Mouse (Mus musculus): ENCODE measurements around the gene Cdrt4.

Cdrt4 gene

DNA sequence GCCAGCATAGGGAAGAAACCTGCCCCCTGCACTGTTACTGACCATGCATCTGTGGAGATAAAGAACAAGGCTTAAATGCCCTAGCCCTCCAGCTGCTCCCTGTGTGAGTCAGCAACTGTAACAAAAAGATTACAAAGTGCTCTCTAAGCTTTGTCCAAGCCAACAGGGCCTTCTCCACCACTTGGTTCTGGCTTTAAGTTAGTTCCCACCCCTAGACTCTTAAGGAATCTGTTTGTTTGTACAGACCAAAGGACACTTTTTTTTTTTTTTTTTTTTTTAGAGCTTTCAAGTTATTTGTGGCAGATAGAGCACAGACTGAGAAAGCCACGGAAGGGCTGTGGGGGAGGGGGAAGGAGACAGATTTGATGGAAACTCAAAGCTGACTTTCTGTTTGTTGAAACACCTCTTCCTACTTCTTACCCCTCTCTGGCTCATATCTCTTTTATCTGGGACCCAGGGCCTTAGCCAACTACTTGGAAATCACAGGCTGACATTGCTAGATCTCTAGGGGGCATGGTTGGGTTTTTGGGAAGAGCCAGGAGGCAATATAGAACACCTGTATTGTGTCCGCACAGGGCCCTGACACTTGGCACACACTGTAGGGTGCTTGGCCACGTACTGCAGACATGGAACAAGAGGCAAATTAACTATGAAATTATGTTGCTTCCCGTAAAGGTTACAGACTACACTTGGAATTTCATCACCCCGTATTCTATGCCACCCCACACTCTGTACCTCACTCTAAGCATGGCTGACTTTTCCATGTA, 44.9 kb downstream of the Cdrt4 start:
- DNase-seq (ENCODE audit: low spot score in 2 of 2) = peak in 1 of 2 experiments; percentile 30

DNA sequence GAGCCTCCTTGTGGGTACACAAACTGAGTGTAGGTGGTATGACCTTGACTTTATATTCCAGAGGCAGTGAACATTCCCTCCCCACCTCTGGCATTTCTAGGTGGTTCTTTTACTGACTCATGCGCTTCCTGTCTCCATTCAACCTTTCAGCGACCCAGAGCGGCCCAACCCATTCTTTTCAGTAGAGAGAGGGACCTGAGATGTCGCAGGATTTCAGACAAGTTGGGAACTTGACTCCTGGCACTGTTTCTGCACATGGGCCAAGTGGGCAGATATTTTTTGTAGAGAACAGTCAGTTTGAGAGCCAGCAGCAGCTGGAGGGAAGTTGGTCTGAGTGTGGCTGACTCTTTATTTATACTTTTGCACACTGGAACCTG, 45.5 kb downstream of the Cdrt4 start:
- DNase-seq (ENCODE audit: low spot score in 2 of 2) = no peak

DNA sequence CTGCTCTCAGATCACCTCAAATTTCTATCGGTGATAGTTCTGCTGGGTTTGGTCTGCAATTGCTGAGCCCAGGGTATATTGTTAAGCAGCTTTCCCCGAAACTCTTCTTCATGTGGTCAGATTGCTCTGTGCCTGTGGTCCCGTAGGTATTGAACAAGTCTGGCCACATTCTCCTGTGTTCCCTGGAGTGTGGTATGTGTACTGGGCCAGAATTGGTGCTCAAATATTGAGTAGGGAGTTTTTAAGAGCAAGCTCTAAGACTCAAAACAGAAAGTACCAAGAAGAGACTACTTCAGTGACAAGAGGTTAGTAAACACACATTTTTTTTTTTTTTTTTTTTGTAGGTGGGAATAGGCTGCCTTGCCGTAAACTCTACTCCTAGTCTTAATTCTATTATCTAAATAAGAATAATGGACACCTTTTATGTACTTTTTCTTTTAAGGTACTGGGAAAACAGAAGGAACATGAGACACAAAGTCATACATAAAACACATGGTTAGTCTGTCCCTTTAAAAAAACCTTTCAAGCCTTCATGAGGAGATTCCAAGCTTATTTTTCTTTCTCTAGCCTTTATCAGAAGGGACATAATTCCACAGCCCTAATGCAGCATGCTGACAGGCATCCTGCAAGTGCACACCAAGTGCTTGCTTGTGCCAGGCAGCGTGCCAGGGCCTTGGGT, 46.2 kb downstream of the Cdrt4 start:
- no peak for DNase-seq (ENCODE audit: low spot score in 2 of 2)

DNA sequence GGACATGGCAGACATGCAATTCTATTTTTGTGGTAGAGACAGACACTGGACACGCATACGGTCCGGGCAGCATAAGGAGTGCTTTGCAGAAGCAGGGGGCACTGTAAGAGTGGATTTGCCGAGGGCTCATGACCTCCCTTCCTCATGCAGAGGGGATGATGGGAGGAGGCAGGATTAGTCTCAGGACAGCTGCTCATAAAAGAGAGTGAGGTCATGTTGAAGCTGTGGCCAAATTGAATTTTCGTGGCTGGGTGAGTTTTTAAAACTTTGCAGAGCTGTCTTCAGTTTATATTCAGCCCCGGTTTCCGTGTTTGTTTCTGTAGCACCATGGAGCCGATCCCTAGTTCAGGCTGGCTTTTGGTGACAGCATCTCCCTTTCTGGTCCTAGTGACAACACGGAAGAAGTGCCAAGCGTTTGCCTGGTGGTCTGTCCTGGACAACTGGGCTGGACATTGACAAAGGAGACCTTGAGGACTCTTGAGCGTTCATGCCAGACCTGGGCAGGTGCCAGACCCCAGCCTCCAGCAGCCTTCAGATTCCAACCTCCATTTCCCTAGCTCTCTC, 46.8 kb downstream of the Cdrt4 start:
- DNase-seq (ENCODE audit: low spot score in 2 of 2) = peak; percentile 55 to 70

DNA sequence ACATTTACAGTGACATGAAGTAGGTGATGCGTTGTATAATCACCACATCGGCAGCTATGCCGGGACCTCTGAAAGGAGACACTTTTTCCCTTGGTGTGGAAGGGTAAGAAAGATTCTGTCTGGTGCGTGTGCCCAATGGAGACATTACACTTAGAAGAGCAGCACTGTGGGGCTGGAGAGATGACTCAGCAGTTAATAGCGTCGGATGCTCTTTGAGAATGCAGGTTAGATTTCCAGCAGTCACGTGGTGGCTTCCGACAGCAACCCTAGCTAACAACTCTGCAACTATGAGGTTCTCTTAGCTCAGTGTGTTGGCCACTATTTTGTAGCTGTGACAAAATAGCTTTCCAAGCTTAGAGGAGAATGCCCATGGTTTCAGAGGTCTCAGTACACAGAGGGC, 49.1 kb downstream of the Cdrt4 start:
- no peak for DNase-seq (ENCODE audit: low spot score in 2 of 2)

DNA sequence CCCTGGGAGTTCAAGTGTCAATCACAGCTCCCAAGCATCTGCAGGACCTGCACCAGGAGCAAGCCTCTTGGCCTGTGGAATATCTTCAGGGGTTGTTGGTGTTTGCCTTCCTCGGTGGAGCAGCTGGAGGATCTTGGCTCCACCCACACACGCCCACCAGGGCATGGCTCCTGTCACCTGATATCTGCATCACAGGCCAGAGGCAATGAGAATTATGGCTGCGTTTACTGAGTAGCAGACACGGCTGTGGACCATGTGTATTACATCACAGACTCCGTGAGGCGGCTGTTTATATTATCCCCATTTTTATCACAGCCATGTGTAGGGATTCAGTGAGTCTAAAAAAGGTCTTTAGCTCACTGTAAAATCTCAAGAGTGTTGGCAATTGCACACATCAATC, 53.6 kb downstream of the Cdrt4 start:
- peak in 1 of 2 experiments; percentile 45 for DNase-seq (ENCODE audit: low spot score in 2 of 2)

DNA sequence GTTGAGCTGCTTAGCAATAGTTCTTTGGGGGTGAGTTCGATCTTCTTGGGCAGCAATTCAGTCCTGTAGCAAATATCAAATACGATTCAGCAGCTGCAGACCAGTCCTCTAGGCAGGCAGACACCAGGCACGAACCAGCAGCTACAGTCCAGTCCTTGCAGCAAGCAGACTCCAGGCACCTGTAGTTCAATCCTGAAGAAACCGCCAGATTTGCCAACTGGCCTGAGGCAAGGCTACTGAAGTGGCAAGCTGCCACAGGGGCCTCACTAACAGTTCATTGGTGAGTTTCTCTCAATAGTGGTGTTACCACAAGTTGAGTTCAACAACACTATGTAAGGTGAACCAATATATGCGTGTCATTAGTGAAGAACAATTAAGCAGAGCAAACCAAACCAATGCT, 56.4 kb downstream of the Cdrt4 start:
- DNase-seq (ENCODE audit: low spot score in 2 of 2) = no peak

DNA sequence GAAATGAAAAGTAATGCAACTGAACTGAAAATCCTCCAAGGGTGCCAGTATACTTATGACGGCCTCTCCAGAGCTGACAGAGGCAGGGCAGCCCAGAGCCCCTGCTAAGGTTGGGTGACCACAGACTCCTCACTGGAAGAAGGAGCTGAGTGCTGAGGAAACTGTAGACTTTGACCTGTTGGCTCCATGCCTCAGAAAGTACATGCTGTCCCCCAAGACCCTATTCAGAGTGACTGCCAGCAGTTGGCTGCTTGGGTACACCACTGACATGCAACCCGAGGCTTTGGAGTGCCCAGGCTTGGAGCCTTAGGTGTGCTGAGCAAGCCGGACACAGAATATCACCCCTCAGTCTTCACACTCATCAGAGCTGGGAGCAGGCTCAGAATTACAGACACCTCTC, 57.0 kb downstream of the Cdrt4 start:
- DNase-seq (ENCODE audit: low spot score in 2 of 2) = peak in 1 of 2 experiments; percentile 21

DNA sequence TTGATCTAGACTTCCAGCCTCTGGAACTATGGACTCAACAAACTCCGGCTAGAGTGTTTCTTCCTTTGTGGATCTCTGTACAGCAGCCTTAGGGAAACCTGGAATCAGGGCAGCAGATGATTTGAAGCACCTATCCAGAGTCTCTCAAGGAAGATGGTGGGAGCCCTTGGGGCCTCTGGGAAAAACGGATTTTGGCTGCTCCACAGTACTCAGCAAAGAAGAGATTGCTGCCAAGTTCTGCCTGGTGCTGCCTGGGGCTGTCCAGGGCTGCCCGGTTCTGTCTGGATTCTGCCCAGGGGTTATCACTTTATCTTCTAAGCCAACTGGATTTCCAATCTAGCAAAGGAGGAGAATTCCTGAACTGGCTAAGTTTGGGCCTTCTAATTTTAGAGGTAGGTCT, 58.8 kb downstream of the Cdrt4 start:
- DNase-seq (ENCODE audit: low spot score in 2 of 2) = peak in 1 of 2 experiments; percentile 5

DNA sequence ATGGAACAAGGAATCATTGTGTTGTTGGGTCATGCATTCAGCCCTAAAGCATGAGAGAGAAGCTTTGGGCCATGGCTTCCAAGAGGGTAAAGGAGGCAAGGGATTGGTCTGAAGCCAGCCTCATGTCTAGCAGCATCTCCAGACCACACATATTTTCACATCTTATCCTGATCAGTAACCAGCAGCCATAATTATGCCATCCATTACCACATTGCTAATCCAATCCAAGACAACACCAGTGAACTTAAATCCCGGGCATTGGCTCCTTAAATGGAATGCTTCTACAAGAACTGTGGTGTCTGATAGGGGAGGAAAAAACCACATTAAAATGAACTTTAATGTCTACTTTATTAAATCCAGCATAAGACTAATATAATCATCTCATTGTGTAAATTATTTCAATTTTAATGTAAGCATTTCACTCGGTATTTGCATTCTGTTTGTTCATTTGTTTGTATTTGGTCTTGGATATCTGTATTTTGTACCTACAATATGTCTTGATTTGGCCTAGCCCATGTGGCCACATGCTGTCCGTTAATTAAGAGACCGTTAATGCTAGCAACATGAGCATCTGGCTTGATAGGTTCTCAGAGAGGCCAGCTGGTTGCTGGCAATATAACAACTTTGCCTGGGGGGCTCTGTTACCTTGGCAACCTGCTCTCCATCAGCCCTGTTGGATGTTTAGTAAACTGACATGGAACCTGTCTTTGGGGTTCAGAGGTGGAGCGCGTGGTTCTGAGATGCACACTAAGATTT, 66.5 kb downstream of the Cdrt4 start:
- DNase-seq (ENCODE audit: low spot score in 2 of 2) = no peak

DNA sequence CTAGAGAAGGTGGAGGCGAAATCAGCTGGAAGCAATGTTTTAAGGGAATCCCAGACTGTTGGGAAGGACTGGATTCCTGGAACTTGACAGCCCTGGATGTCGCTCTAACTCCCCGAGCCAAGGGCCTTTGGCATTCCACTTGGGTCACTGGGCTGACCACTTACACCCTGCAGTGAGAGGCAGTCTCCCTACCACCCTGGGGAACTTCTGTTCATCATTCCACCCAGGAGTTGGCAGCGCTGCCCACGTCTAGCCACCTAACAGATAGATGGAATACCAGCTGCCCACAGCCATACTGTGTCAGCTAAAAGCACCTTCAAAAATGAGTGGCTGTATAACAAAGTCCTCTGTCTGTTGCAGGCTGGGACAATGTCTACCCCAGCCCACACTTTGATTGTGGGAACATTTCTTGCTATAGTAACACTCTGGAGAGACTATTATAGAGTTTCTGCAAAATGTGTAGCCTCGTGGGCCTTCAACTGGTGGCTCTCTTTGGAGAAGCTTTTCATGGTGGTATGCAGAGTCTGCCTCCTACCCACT, 67.2 kb downstream of the Cdrt4 start:
- no peak for DNase-seq (ENCODE audit: low spot score in 2 of 2)

DNA sequence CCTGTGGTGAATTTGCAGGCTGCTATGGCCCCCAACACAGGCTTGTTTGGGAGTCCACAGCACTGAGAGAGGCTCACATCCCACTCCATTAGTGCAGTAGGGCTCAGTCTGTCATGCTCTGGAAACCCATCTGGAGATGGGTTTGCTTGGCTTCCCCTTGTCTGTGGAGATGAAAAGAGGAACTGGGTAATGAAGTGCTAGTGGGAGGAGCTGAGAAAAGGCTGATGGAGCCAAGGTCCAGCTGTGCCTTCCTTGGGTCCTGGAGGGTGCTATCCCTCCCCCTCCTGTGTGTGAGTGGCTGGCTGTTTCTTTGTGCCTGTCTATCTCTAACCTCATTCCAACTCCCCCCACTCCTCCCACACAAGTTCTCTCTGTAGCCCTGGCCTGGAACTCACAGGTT, 69.6 kb downstream of the Cdrt4 start:
- DNase-seq (ENCODE audit: low spot score in 2 of 2) = no peak

DNA sequence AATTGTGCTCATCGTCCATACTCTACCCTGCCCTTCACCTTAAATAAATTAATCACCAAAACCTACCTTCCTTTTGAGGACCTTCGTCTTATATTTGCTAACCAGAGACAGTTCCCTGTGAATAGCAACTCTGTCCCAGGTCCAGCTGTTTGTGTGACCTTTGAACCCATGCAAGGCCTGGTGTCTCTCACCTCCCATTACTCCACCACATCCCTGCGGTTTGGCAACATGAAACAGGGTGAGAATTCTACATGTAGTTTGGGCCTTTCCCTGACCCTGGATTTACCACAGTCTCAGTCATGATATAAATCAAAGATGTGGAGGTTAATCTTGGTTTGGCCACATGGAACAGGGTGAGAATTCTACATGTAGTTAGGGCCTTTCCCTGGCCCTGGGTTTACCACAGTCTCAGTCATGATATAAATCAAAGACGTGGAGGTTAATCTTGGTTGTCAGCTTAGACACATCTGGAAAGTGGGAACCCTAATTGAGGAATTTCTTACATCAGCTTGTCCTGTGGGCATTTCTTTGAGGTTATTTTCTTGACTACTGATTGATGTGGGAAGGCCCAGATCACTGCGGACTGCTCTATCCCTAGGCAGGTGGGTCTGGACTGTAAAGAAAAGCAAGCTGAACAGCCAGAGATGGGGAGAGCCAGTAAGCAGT, 70.3 kb downstream of the Cdrt4 start:
- DNase-seq (ENCODE audit: low spot score in 2 of 2) = no peak

DNA sequence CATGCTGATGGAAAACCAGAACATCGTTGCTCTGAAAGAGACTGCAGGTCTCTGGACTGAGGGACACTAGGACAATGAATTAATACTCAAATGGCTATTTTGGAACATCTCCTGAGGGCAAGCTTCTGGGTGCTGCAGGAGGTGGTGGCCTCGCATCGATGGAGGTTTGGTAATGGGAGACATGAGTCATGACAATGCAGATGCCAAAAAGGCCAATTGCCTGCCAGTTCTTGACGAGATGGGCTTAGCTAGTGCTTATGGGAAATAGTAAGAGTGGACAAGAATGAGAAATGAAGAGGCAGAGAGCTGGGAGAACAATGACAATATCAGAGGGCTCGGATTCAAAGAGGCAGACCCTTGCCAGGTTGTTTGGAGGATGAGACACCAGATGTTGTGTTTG, 72.5 kb downstream of the Cdrt4 start:
- no peak for DNase-seq (ENCODE audit: low spot score in 2 of 2)

DNA sequence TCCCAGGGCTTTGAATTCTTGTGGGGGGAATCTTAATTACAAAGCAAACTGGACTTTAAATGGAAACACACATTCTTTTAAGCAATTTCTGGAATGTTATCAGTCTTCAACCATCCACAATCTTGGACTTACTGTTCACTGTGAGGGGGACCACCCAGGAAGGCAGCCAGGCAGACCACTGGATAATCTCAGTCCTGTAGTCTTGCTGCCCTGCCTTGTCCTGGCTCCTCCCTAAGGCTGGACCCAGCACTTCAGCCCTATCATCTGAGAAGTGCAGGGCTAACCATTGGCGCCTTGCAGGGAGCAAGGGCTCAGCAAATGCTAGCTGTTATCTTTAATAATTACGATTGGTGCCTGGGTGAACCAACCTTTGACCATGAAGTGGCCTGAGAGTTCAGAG, 73.1 kb downstream of the Cdrt4 start:
- no peak for DNase-seq (ENCODE audit: low spot score in 2 of 2)

DNA sequence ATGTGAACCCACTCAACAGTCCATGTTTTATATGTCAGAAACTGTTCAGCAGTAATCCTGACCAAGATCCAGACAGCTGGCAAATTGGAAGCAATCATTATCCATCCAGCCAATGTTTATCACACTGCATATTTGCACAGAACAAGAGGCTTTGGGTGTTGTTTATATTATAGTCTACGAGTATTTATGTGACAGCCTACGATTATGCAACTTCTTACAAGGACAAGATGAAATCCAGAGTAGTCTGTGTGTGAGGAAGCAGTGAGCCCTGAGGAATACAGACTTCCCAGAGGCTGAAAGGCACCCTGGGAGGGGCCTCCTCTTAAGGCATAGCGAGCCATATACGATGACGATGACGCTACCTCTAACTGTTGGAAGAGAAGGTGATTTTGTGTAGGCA, 74.5 kb downstream of the Cdrt4 start:
- DNase-seq (ENCODE audit: low spot score in 2 of 2) = no peak

DNA sequence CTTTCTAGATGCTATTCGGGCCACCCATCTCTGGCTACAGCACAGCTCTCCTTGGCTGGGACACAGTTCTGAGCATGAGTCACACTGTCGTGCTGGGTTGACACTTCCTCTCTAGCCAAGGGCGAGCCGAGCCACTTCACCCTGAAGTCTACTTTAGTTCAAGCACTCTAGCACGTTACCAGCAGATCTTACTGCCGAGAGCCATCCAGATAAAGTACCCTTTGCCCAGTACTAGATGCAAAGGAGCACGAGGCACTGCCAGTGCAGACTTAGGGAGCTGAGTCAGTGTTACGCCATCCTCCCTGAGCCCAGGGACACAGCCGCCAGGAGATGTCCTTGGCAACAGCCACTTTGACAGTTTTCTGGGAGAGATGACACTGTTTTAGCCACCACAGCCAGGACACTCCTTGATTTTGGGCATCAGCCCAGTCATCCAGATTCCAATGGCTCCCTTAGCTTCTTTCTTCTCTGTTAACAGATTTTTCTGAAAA, 75.7 kb downstream of the Cdrt4 start:
- DNase-seq (ENCODE audit: low spot score in 2 of 2) = peak in 1 of 2 experiments; percentile 33

DNA sequence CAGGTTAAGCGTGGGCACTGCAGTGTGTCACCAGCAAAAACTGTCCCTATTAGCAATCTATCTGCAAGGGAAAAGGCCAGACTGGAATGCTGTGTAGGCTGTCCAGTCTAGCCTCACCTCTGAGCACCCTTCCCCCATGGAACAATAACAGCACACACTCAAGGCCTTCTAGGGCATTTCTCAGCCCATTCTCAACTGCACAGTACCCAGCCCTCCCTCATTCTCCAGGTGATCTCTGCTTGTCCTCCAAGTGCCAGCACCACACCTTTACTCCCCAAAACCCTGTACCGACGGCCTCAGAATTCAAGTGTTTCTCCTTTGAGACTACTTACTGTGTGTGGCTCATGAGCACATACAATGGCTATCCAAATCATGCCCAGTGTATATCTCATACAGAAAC, 77.1 kb downstream of the Cdrt4 start:
- no peak for DNase-seq (ENCODE audit: low spot score in 2 of 2)

DNA sequence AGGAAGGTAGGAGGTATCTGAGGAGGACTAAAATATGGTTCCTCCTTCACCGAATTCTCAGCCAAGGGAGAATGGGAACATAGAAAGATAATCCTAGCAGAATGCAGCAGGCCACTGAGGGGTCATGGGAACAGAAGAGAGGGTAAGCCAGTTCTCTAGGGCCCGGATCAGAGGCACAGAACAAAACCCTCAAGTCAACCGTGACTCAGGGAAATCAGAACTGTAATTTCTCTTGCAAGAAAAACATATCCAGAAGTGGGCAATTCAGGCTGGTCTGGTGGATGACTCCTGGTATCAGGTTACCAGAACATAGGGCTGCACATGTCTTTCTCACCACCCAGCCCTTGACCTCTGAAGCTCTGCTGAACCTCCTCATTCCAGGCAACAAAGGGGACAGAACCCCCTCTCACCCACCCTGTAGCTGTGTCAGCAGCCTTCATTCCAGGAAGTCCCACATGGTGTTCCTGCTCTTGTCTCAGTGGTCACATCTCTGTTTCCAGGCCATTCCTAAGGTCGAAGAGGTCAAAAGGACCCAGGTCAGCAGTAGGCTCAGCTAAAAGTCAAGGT, 78.2 kb downstream of the Cdrt4 start:
- DNase-seq (ENCODE audit: low spot score in 2 of 2) = no peak

DNA sequence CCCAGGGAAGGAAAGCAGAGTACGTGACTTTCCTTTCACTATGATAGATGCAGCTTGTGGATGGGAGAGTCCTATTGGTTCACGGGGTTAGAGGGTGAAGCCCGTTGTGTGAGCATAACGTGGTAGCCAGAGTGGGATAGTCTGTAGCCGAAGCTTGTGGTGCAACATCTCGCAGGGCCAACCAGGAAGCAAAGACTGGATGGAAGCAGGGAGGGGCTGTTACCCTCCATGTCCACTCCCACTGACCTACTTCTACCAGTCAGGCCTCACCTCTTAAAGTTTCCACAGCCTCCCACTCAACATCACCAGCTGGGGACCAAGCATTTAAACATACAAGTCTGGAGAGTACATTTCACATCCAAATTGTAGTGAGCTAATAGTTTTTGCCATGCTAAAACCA, 78.7 kb downstream of the Cdrt4 start:
- DNase-seq (ENCODE audit: low spot score in 2 of 2) = no peak
